8 mouse cellular contexts compared by ENCODE assay signal in genomic region chr4:134954461-134954860, GRCm38 (mm10). TPM values are rescaled to one million over a fixed set of nuclear protein-coding genes. Genes with fewer than 3 reads are reported as not detected.
A peak's percentile ranks its signal among the peaks of the same experiment; 100 is the strongest.
DNase-seq lines count a peak whose midpoint lies in the region; ATAC-seq and TF ChIP-seq lines count a peak whose summit lies in the region.

No protein-coding gene starts in this region.

- no peak overlapping the region for H3K27ac ChIP-seq in lung, embryonic 14.5 days (ENCODE audit: low read depth)
- H3K27ac ChIP-seq in limb, embryonic 11.5 days (replicated peaks; ENCODE audit: low read depth, low read length) = no peak overlapping the region

- TF ChIP-seq CTCF in lung, embryonic 14.5 days (IDR thresholded peaks at IDR 0.05; ENCODE audit: low read depth) = no peak

- H3K27me3 ChIP-seq in lung, embryonic 14.5 days (ENCODE audit: insufficient read depth, low read length) = no peaks in the 10 kb centered on the region
- H3K27me3 ChIP-seq in limb, embryonic 11.5 days (ENCODE audit: control insufficient read depth, insufficient read depth, low read length) = no peaks in the 10 kb centered on the region

- H3K36me3 ChIP-seq in lung, embryonic 14.5 days (ENCODE audit: insufficient read depth) = no peaks in the 10 kb centered on the region
- H3K36me3 ChIP-seq in limb, embryonic 11.5 days (ENCODE audit: control insufficient read depth, insufficient read depth, low read length) = no peaks in the 10 kb centered on the region

- H3K9me3 ChIP-seq in lung, embryonic 14.5 days (ENCODE audit: low read depth, low read length) = no peaks in the 10 kb centered on the region
- no peaks in the 10 kb centered on the region for H3K9me3 ChIP-seq in limb, embryonic 11.5 days (ENCODE audit: control insufficient read depth, low read length)

- ATAC-seq in lung, embryonic 14.5 days (ENCODE audit: insufficient read depth) = no peak
- ATAC-seq in limb, embryonic 11.5 days (ENCODE audit: insufficient number of reproducible peaks, low FRiP score, low TSS enrichment, low read depth) = no peak
- ATAC-seq in monocyte, adult 5-6 weeks (replicated peaks; ENCODE audit: insufficient number of reproducible peaks, low FRiP score, low TSS enrichment, poor library complexity, severe bottlenecking) = no peak

- H3K4me2 ChIP-seq in lung, embryonic 14.5 days = no peak overlapping the region
- H3K4me2 ChIP-seq in limb, embryonic 11.5 days (ENCODE audit: low read depth, severe bottlenecking) = no peak overlapping the region

- H3K9ac ChIP-seq in lung, embryonic 14.5 days = no peak overlapping the region; the same call in 1 of the 2 replicates
- peak overlapping the region; percentile 24; the same call in 1 of the 2 replicates for H3K9ac ChIP-seq in limb, embryonic 11.5 days (ENCODE audit: low read length)

- no peaks in the 10 kb centered on the region for H3K4me1 ChIP-seq in lung, embryonic 14.5 days (ENCODE audit: insufficient read depth)
- H3K4me1 ChIP-seq in limb, embryonic 11.5 days (ENCODE audit: control insufficient read depth, insufficient read depth, low read length) = peaks cover 3% of the 10 kb centered on the region

- 14% methylated on average over 15 of the region's 15 CpGs for WGBS in lung, embryonic 14.5 days
- 18% methylated on average over 15 of the region's 15 CpGs for WGBS in limb, embryonic 11.5 days

- DNase-seq in adrenal gland, postnatal 14 days = peak; percentile 30
- no peak for DNase-seq in adrenal gland, adult (ENCODE audit: inconsistent age in 2 of 2, low spot score in 1 of 2)
- peak; percentile 50 for DNase-seq in lung, embryonic 14.5 days
- DNase-seq in lung, postnatal 4 days = no peak
- DNase-seq in cerebellum, postnatal 36 days = peak; percentile 66 to 70
- DNase-seq in limb, embryonic 11.5 days (ENCODE audit: low spot score) = peak; percentile 32
- DNase-seq in urinary bladder, postnatal 36 days (ENCODE audit: low spot score in 2 of 2) = no peak

- no peak overlapping the region for H3K4me3 ChIP-seq in lung, embryonic 14.5 days (ENCODE audit: low read depth, low read length)
- H3K4me3 ChIP-seq in limb, embryonic 11.5 days (ENCODE audit: low read depth, low read length) = no peak overlapping the region

RNA-seq across cellular contexts. Expression of gene Syf2, which starts 23.8 kb away (rescaled TPM):
- 81.4 and 90.5 TPM in 2 replicates for total RNA-seq in adrenal gland, postnatal 14 days (2021)
- 59.6 and 63.2 TPM in 2 replicates for polyA plus RNA-seq in lung, embryonic 14.5 days (2014; fragmentation: Nextera tagmentation; extraction: Ambion mirVana)
- polyA plus RNA-seq in limb, embryonic 11.5 days (2014; fragmentation: Nextera tagmentation; extraction: Ambion mirVana) = 69.8 and 75.6 TPM in 2 replicates
- total RNA-seq in monocyte, adult 5-6 weeks (2017) = 551 to 822 TPM (median 699 TPM) in 3 replicates

RNA-seq across cellular contexts. Expression of gene Rsrp1, which starts 31.1 kb away (rescaled TPM):
- total RNA-seq in adrenal gland, postnatal 14 days (2021) = 394 and 402 TPM in 2 replicates
- 341 and 344 TPM in 2 replicates for polyA plus RNA-seq in lung, embryonic 14.5 days (2014; fragmentation: Nextera tagmentation; extraction: Ambion mirVana)
- polyA plus RNA-seq in limb, embryonic 11.5 days (2014; fragmentation: Nextera tagmentation; extraction: Ambion mirVana) = 345 and 367 TPM in 2 replicates
- total RNA-seq in monocyte, adult 5-6 weeks (2017) = 359 to 640 TPM (median 511 TPM) in 3 replicates

RNA-seq across cellular contexts. Expression of gene Tmem50a, which starts 39.6 kb away (rescaled TPM):
- 215 and 225 TPM in 2 replicates for total RNA-seq in adrenal gland, postnatal 14 days (2021)
- 151 and 155 TPM in 2 replicates for polyA plus RNA-seq in lung, embryonic 14.5 days (2014; fragmentation: Nextera tagmentation; extraction: Ambion mirVana)
- polyA plus RNA-seq in limb, embryonic 11.5 days (2014; fragmentation: Nextera tagmentation; extraction: Ambion mirVana) = 145 and 154 TPM in 2 replicates
- total RNA-seq in monocyte, adult 5-6 weeks (2017) = 424 to 614 TPM (median 508 TPM) in 3 replicates

Comparison
In these comparisons a context has a peak if more than half of its experiments do, and no peak if none do; other contexts are left out.
1. DNase-seq: peak in adrenal gland, postnatal 14 days (single experiment), lung, embryonic 14.5 days (single experiment), cerebellum, postnatal 36 days (2 of 2) and limb, embryonic 11.5 days (single experiment); none in adrenal gland, adult (0 of 2), lung, postnatal 4 days (0 of 2) and urinary bladder, postnatal 36 days (0 of 2).